Mouse (Mus musculus) cerebellum, adult 2 months (tissue): ENCODE measurements around the gene Gm44805. TPM values are rescaled to one million over a fixed set of nuclear protein-coding genes. Genes with fewer than 3 reads are reported as not detected.

Experiments used
- DNase-seq, 2 experiments: peaks; one replicate each; pipeline ENCODE4 v3.0.0; 2021
- H3K27ac ChIP-seq: fragments of 200-500 bp; 2 replicates; pipeline ENCODE4 v1.5.1; 2012; ENCODE audit warnings: low read length, control low read depth, inconsistent platforms; ENCODE audit not compliant: insufficient read depth
- H3K27me3 ChIP-seq: fragments of 200-500 bp; 2 replicates; pipeline ENCODE4 v1.6.1; 2012; ENCODE audit warnings: inconsistent platforms, mild to moderate bottlenecking, low read length, moderate library complexity; ENCODE audit not compliant: control insufficient read depth, insufficient read depth
- H3K4me1 ChIP-seq: fragments of 200-500 bp; 2 replicates; pipeline ENCODE4 v1.6.1; 2011; ENCODE audit warnings: low read length; ENCODE audit not compliant: control insufficient read depth, insufficient read depth
- H3K4me3 ChIP-seq: fragments of 200-500 bp; replicated peaks from 2 replicates; pipeline ENCODE3; 2011; ENCODE audit warnings: mild to moderate bottlenecking, low read depth, low read length, control low read depth; ENCODE audit not compliant: insufficient read depth
- CTCF ChIP-seq: fragments of 200-500 bp; IDR thresholded peaks from 2 replicates; pipeline ENCODE4 v1.5.1; 2011; ENCODE audit warnings: low read depth, mild to moderate bottlenecking, control low read depth, low read length, moderate library complexity, borderline replicate concordance; ENCODE audit not compliant: insufficient read depth
- POLR2A ChIP-seq: fragments of 200-500 bp; IDR thresholded peaks from 2 replicates; pipeline ENCODE4 v1.6.1; 2011; ENCODE audit warnings: low read length, control low read depth, borderline replicate concordance; ENCODE audit not compliant: insufficient read depth
- WGBS: fragments of 180-500 bp; shearing (Covaris S2); methylation state at CpG from one replicate; pipeline ENCODE4 v1.1.7; 2018; 5-methylcytosine and 5-hydroxymethylcytosine counted together
- polyA plus RNA-seq: library from polyadenylated mRNA; depleted of rRNA; stranded (reverse); fragments of >200 nt; gene quantifications from 2 replicates; pipeline ENCODE4 v1.2.3, GENCODE M21; 2012

Gm44805 gene
- polyA plus RNA-seq, 1 experiment: not detected

- Histone ChIP-seq H3K27ac (no peak overlapping the region), H3K4me3 (no peak overlapping the region), H3K27me3 (no peaks in the 10 kb centered on the region; the same call in 1 of the 2 replicates), H3K4me1 (no peaks in the 10 kb centered on the region)
- DNase-seq: no peak
- WGBS: 79% methylated on average over 3 of the region's 3 CpGs
- TF ChIP-seq CTCF (no peak), POLR2A (no peak)
Observed at GRCm38 (mm10) chr7:19682979-19683378, 1.8 kb upstream of the Gm44805 start.

DNA sequence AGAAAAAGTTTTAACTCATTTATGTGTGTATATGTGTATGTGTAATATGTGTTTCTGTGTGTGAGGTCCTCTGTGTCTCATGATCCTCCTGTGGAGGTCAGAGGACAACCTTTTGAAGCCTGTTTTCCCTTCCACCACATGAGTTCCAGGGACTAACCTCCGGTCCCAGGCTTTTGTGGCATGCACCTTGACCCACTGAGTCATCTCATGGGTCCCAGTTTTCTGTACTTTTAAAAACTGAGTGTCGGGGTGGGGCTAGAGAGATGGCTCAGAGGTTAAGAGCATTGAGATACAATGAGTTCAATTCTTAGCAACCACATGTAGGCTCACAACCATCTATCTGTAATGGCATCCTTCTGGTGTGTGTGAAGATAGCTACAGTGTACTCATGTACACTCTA is 521 bp downstream of the Gm44805 start:
- H3K27me3 ChIP-seq: no peaks in the 10 kb centered on the region
- no peak overlapping the region for H3K4me3 ChIP-seq
- TF ChIP-seq POLR2A (no peak), CTCF (no peak)
- H3K4me1 ChIP-seq: no peaks in the 10 kb centered on the region
- WGBS: 82% methylated on average over 2 of the region's 2 CpGs
- DNase-seq: no peak
- H3K27ac ChIP-seq: no peak overlapping the region

DNA sequence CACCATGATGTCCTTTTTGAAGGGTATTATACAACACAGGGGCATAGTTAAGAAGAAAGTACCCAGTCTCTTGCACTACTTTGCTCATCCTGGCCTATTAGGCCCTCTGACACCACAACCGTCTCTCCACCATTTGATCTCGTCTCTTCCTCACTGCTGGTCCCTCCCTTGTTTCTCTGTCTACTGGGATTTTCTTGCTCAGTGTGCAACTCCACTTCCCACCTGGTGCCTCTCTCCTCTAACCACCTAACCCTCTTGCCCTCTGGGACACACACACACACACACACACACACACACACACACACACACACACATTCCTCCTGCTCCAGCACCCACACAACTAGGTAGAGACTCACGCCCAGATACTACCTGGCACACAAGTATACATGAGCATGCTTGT is 2.3 kb downstream of the Gm44805 start:
- H3K4me3 ChIP-seq: no peak overlapping the region
- no peak for DNase-seq
- no peaks in the 10 kb centered on the region for H3K27me3 ChIP-seq
- no peaks in the 10 kb centered on the region for H3K4me1 ChIP-seq
- WGBS: 82% methylated on average over 3 of the region's 3 CpGs
- no peak overlapping the region for H3K27ac ChIP-seq
- no peak for TF ChIP-seq POLR2A
- TF ChIP-seq CTCF: no peak

DNA sequence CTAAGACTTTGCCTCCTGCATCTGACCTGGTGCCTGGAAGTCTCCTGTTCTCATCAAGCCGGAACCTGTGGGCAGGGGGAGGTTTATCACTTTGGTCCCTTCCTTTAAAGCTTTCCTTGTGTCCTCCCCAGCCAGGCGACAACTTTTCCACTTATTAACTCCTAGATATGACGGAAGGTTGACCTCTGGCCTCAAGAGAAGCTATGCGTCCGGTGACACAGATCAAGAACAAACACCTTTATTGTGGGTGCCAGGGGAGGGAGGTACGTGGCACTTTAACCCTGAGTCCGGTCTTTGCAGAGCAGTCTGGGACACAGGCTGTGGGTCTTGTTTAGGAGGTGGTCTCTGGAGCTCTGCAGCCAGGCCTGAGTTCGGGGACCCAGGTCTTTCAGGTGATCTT is 3.4 kb downstream of the Gm44805 start, which contains the start of gene Apoc2:
Gene Apoc2, minus strand, starts transcription at position 70 of the 400 bp plus-strand sequence.
- Histone ChIP-seq H3K27ac (no peak within 1 kb of the TSS), H3K4me1 (no peaks in the 10 kb centered on the region; the same call in 1 of the 2 replicates), H3K27me3 (no peaks in the 10 kb centered on the region), H3K4me3 (no peak within 1 kb of the TSS)
- 77% methylated on average over 8 of the region's 8 CpGs for WGBS
- no peak for DNase-seq
- no peak for TF ChIP-seq CTCF
- TF ChIP-seq POLR2A: no peak

DNA sequence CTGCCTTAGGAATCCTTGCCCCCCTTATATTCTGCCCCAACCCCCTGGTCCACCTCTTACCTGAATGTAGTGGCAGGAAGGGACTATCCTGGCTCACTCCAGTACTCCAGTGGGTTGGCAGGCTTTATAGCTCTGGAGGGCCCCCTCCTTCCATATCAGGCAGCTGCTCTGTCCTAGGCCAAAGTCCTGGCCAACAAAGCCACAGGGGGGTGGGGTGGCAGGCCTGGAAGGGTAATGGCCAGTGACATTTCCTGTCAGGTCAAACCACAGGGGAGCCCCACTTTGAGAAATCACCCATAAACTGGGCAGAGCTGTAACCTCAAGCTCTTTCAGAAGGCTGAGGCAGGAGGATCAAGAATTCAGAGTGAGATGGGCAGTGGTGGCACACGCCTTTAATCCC is 4.6 kb downstream of the Gm44805 start:
- DNase-seq: no peak
- H3K27ac ChIP-seq: no peak overlapping the region
- 69% methylated on average over 1 of the region's 1 CpGs for WGBS
- H3K4me3 ChIP-seq: no peak overlapping the region
- no peaks in the 10 kb centered on the region for H3K27me3 ChIP-seq
- no peaks in the 10 kb centered on the region; the same call in 1 of the 2 replicates for H3K4me1 ChIP-seq
- TF ChIP-seq POLR2A (no peak), CTCF (no peak)

- TF ChIP-seq POLR2A (no peak), CTCF (no peak)
- DNase-seq: no peak
- H3K27me3 ChIP-seq: no peaks in the 10 kb centered on the region
- H3K4me1 ChIP-seq: no peaks in the 10 kb centered on the region; the same call in 1 of the 2 replicates
- 80% methylated on average over 10 of the region's 10 CpGs for WGBS
- H3K4me3 ChIP-seq: no peak overlapping the region
- H3K27ac ChIP-seq: no peak overlapping the region
Observed at GRCm38 (mm10) chr7:19675824-19676223, 5.4 kb downstream of the Gm44805 start.

DNA sequence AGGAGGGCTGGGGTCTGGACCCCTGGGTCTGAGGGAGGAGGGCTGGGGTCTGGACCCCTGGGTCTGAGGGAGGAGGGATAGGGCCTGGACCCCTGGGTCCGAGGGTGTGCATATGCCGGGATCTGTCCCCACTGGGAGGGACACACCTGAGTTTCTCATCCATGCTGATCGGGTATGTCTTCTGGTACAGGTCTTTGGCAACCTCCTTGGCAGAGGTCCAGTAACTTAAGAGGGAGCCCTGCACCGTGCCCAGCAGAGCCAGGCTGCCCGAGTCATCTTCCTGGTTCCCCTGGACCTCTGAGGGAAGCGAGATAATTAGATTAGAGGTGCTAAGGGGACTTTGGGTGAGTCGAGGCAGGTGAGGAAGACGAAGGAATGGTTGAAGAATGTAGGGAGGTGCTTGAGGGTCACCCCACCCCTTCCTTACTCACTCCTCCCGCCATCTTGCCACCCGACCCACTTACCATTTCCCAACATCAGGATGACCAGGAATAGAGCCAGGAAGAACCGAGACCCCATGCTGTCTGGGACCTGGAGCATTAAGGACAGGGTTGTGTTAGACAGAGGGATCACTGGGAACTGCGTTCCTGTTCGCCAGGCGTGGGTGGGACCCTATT is 8.0 kb downstream of the Gm44805 start:
- TF ChIP-seq CTCF: no peak
- no peak for TF ChIP-seq POLR2A
- H3K27ac ChIP-seq: no peak overlapping the region
- 46% methylated on average over 14 of the region's 14 CpGs for WGBS
- no peak for DNase-seq
- H3K27me3 ChIP-seq: no peaks in the 10 kb centered on the region
- peaks cover 3% of the 10 kb centered on the region for H3K4me1 ChIP-seq
- H3K4me3 ChIP-seq: no peak overlapping the region

- TF ChIP-seq POLR2A (no peak), CTCF (no peak)
- H3K4me3 ChIP-seq: no peak overlapping the region
- H3K27me3 ChIP-seq: no peaks in the 10 kb centered on the region
- H3K4me1 ChIP-seq: peaks cover 3% of the 10 kb centered on the region
- H3K27ac ChIP-seq: no peak overlapping the region
- 67% methylated on average over 10 of the region's 10 CpGs for WGBS
- DNase-seq: no peak
Observed at GRCm38 (mm10) chr7:19671511-19671910, 9.7 kb downstream of the Gm44805 start.
